Mouse (Mus musculus) intestine, embryonic 16.5 days (tissue): ENCODE measurements at regions not wholly inside any gene's neighbourhood (a gene's known extent, or its start where the extent isn't known, plus 50 kb on each side); places are given as distances from the start of the nearest gene placed in this dataset.

Source experiments
- ATAC-seq: fragments of 200-750 bp; cut with Nextera tagmentation; 2 replicates; pipeline ENCODE4 v1.8.0; 2017; ENCODE audit warnings: moderate TSS enrichment, moderate library complexity
- H3K27ac ChIP-seq: fragments of 300-500 bp; sonication (generic); 2 replicates; pipeline ENCODE4 v1.5.1; 2014; ENCODE audit warnings: mild to moderate bottlenecking, low read length
- H3K27me3 ChIP-seq: fragments of 300-500 bp; sonication (generic); replicated peaks from 2 replicates; pipeline ENCODE4 v1.6.1; 2014; ENCODE audit warnings: low read length, control low read depth, mixed read lengths; ENCODE audit not compliant: control insufficient read depth, insufficient read depth
- H3K36me3 ChIP-seq: fragments of 300-500 bp; sonication (generic); 2 replicates; pipeline ENCODE4 v1.6.1; 2014; ENCODE audit warnings: low read length, control low read depth; ENCODE audit not compliant: control insufficient read depth, insufficient read depth
- H3K4me1 ChIP-seq: fragments of 300-500 bp; sonication (generic); 2 replicates; pipeline ENCODE4 v1.6.1; 2014; ENCODE audit warnings: low read length, control low read depth, mixed read lengths; ENCODE audit not compliant: control insufficient read depth, insufficient read depth
- H3K4me2 ChIP-seq: fragments of 300-500 bp; sonication (generic); 2 replicates; pipeline ENCODE4 v1.6.1; 2014; ENCODE audit warnings: low read depth, low read length, control low read depth
- H3K4me3 ChIP-seq: fragments of 300-500 bp; sonication (generic); 2 replicates; pipeline ENCODE4 v1.5.1; 2014; ENCODE audit warnings: mild to moderate bottlenecking, low read length
- H3K9ac ChIP-seq: fragments of 300-500 bp; sonication (generic); 2 replicates; pipeline ENCODE4 v1.6.1; 2014; ENCODE audit warnings: low read depth, low read length
- H3K9me3 ChIP-seq: fragments of 300-500 bp; sonication (generic); 2 replicates; pipeline ENCODE4 v1.6.1; 2016; ENCODE audit warnings: low read length, control low read depth; ENCODE audit not compliant: control insufficient read depth
- WGBS: fragments of 180-500 bp; shearing (Covaris S2); extraction: QIAGEN DNeasy Blood & Tissue Kit; methylation state at CpG from one replicate; pipeline ENCODE4 v1.1.7; 2014; 5-methylcytosine and 5-hydroxymethylcytosine counted together

DNA sequence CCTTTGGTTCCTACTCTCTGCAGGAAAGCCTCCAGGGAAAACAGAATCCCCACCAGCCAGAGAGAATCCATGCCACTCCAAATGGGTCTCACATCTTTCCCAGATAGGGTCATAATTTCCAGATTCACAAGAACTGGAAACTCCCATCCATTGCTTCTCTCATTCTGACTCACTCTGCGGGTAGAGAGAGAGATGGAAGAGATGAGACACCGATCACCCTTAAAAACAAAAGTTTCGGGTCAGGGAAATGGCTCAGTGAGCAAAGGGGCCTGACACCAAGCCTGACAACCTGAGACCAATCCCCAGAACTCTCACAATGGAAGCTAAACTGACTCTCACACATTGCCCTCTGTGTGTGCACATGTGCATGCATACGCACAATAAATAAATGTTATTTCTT, 86.6 kb downstream of the Rplp1 start:
- H3K9ac ChIP-seq, result no peak overlapping the region
- H3K27me3 ChIP-seq, result no peaks in the 10 kb centered on the region; the same call in 1 of the 2 replicates
- H3K4me3 ChIP-seq, result no peak overlapping the region
- H3K36me3 ChIP-seq, result no peaks in the 10 kb centered on the region
- no peak for ATAC-seq
- peaks cover 3% of the 10 kb centered on the region; the same call in 1 of the 2 replicates for H3K4me1 ChIP-seq
- H3K27ac ChIP-seq, result no peak overlapping the region
- no peak overlapping the region for H3K4me2 ChIP-seq
- H3K9me3 ChIP-seq, result no peaks in the 10 kb centered on the region
- WGBS, result 92% methylated on average over 4 of the region's 4 CpGs

DNA sequence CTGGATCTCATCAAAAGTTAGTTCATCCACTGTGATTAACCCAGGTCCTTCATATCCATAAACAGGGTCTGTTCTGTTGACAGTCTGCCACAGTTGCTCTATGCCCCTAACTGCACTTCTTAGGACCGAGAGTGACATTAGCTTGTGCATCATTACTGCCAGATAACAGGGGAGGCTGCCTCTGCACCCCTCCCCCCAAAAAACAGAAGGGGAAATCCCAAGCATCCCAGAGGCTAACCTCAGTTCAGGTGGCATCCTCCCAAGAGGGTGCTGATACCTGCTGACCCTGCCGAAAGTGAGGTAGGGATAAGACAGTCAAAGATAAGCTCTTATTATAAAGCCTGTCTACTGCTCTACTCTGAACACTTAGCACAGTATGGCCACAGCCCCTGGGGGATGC, 87.3 kb downstream of the Rplp1 start:
- ATAC-seq, result no peak
- H3K27ac ChIP-seq, result no peak overlapping the region
- no peaks in the 10 kb centered on the region for H3K36me3 ChIP-seq
- H3K4me3 ChIP-seq, result no peak overlapping the region
- 81% methylated on average over 2 of the region's 2 CpGs for WGBS
- no peaks in the 10 kb centered on the region for H3K9me3 ChIP-seq
- H3K4me2 ChIP-seq, result no peak overlapping the region
- peaks cover 3% of the 10 kb centered on the region; the same call in 1 of the 2 replicates for H3K4me1 ChIP-seq
- H3K27me3 ChIP-seq, result no peaks in the 10 kb centered on the region; the same call in 1 of the 2 replicates
- no peak overlapping the region for H3K9ac ChIP-seq

DNA sequence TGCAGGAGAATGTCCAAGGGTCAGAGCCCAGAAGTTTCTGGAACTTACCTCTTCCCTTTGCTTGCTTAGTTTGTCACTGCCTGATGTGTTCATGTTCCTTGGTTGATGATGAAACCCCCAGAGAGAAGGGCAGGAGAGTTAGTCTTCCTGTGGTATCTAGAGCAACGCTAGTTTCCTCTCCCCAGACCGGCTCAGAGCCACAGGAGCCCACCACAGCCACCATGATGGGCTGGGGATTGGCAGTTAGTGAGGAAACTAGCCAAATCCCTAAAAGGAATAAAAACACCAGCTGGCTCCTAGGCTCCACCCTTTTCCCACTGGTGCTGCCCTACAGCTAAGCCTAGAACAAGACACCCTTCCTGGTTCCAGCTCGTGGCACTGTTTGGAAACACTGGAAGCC, 87.9 kb downstream of the Rplp1 start:
- 69% methylated on average over 3 of the region's 3 CpGs for WGBS
- no peak overlapping the region for H3K4me2 ChIP-seq
- no peaks in the 10 kb centered on the region for H3K9me3 ChIP-seq
- no peak overlapping the region for H3K9ac ChIP-seq
- no peak overlapping the region for H3K4me3 ChIP-seq
- no peaks in the 10 kb centered on the region for H3K36me3 ChIP-seq
- H3K27ac ChIP-seq, result no peak overlapping the region
- H3K4me1 ChIP-seq, result peaks cover 3% of the 10 kb centered on the region; the same call in 1 of the 2 replicates
- H3K27me3 ChIP-seq, result no peaks in the 10 kb centered on the region; the same call in 1 of the 2 replicates
- ATAC-seq, result no peak

DNA sequence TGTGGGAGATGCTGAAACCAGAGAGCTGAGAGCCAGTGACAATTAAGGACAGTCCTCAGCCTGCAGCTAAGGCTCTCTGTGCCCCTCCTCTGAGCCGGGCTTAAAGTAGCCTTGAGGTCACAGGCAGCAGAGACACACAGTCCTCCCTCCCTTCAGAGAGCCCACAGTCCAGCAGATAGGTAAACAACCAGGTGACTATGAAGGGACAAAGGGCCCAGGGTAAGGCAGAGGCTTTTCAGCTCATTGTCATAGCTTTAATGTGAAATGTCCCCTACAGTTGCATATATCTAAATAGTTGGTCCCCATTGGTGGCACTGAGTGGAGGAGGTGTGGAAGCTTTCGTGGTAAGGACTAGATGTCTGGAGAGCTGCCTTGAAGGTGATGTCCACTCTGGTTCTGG, 88.5 kb downstream of the Rplp1 start:
- Histone ChIP-seq H3K27me3 (no peaks in the 10 kb centered on the region; the same call in 1 of the 2 replicates), H3K9ac (no peak overlapping the region), H3K27ac (no peak overlapping the region), H3K4me1 (peaks cover 3% of the 10 kb centered on the region; the same call in 1 of the 2 replicates), H3K36me3 (no peaks in the 10 kb centered on the region), H3K9me3 (no peaks in the 10 kb centered on the region), H3K4me3 (no peak overlapping the region), H3K4me2 (no peak overlapping the region)
- 73% methylated on average over 2 of the region's 2 CpGs for WGBS
- ATAC-seq, result peak; percentile 48; the same call in 1 of the 2 replicates

DNA sequence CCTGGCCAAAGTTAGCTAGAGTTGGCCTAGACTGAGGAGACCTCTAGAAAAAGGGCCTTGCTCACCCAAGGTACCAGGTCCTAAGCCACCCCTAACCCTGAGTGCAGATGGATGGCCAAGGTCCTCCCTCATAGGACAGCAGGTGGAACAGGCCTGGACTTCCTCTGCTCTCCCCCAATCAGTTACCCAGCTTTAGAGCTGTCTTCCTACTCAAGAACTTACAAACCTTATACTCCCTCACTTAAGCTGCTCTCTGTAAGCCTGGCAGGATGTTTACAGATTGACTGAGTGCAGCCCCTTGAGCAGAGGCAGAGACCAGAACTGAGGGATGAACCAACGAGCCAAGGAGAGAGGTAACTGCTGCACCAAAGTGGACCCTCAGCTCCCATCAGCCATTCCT, 94.5 kb downstream of the Rplp1 start:
- Histone ChIP-seq H3K9ac (no peak overlapping the region), H3K4me3 (no peak overlapping the region), H3K9me3 (no peaks in the 10 kb centered on the region), H3K27ac (no peak overlapping the region), H3K36me3 (no peaks in the 10 kb centered on the region), H3K27me3 (no peaks in the 10 kb centered on the region), H3K4me1 (peaks cover 16% of the 10 kb centered on the region), H3K4me2 (no peak overlapping the region)
- ATAC-seq, result no peak
- WGBS, result 67% methylated on average over 1 of the region's 1 CpGs

DNA sequence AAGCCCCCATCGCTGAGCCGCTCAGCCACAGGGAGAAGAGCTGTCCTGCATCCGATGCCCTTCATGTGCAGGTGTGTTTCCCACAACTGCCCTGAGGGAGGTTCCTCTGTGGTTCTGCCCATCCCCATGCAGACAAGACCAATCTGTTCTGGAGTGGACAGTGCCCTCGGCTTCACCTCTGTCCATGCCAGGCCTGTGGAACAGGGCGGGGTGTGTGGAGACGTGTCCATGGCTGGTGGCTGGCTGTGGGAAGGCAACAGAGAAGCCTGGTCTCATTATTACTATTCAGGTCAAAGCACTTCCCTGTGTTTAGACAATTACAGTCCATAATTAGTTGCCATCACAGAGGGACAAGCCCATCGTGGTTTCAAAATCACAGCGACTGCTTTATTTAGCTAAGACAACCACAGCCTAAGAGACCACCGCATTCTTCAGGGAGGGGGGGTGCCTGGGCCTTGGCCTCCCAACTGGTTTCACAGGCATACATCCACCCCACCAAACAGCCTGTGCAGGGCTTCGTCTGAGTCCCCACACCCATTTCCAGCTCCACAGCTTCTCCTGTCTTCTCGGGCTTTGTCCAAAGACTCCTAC, 97.7 kb downstream of the Rplp1 start:
- Histone ChIP-seq H3K27me3 (no peaks in the 10 kb centered on the region), H3K27ac (no peak overlapping the region), H3K36me3 (no peaks in the 10 kb centered on the region), H3K9ac (no peak overlapping the region), H3K9me3 (no peaks in the 10 kb centered on the region), H3K4me3 (no peak overlapping the region), H3K4me2 (no peak overlapping the region), H3K4me1 (peaks cover 23% of the 10 kb centered on the region)
- 74% methylated on average over 11 of the region's 11 CpGs for WGBS
- ATAC-seq, result no peak

DNA sequence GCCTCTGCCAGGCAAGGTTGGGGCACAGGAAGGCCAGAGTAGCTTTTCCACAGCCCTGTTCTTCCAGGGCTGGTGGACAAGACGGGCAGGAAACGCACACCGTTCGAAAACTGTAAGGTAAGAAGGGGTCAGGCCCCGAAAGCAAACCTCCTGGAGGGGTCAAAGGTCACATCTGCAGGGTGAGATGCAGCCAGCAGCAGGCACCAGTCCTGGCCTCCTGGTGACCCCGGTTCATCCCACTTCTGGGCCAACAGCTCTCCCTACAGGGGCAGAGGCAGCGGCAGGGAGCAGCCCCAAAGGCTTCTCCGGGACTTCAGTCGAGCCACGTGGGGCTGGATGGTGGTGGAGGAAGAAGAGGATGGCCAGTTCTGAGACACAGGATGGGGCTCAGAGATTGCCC, 98.3 kb downstream of the Rplp1 start:
- WGBS, result 40% methylated on average over 10 of the region's 10 CpGs
- Histone ChIP-seq H3K4me3 (no peak overlapping the region), H3K4me1 (peaks cover 23% of the 10 kb centered on the region), H3K9me3 (no peaks in the 10 kb centered on the region), H3K36me3 (no peaks in the 10 kb centered on the region), H3K27ac (no peak overlapping the region), H3K4me2 (no peak overlapping the region), H3K9ac (peak overlapping the region; percentile 13; the same call in 1 of the 2 replicates), H3K27me3 (no peaks in the 10 kb centered on the region)
- no peak for ATAC-seq

DNA sequence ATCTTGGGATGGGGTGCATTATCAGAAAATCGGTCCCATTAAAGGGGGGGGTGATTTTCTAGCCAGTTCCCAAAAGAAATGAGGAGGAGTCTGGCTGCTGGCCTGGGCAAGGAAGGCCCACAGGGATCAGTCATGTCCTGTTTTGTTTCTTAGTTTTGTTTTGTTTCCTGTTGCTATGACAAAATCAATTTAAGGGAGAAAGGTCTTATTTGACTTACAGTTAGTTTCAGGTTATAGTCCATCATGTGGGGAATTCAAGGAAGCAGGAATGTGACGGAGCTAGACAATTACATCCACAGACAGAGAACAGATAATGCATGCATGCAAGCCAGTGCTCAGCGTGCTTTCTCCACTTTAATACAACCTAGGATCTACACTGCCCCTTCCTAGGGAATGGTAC, 101.1 kb downstream of the Rplp1 start:
- WGBS, result 70% methylated on average over 3 of the region's 3 CpGs
- Histone ChIP-seq H3K9ac (no peak overlapping the region), H3K27ac (no peak overlapping the region), H3K4me3 (no peak overlapping the region), H3K4me1 (peaks cover 23% of the 10 kb centered on the region), H3K36me3 (no peaks in the 10 kb centered on the region), H3K9me3 (no peaks in the 10 kb centered on the region), H3K4me2 (no peak overlapping the region), H3K27me3 (no peaks in the 10 kb centered on the region)
- peak; percentile 22; the same call in 1 of the 2 replicates for ATAC-seq

DNA sequence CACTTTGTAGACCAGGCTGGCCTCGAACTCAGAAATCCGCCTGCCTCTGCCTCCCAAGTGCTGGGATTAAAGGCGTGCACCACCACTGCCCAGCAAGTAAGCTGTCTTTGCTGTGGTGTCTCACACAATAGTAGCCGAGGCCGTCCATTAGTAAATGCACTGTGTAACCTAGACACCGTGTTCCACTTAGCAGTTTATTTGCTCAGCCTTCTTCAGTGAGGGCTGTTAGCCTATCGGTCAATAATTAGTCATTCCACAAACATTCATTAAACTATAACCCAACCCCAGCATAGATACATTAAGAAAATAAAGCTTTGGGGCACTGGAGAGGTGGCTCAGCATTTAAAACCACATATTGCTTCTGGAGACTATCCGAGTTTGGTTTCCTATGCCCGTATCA, 102.0 kb downstream of the Rplp1 start:
- WGBS, result 65% methylated on average over 9 of the region's 9 CpGs

DNA sequence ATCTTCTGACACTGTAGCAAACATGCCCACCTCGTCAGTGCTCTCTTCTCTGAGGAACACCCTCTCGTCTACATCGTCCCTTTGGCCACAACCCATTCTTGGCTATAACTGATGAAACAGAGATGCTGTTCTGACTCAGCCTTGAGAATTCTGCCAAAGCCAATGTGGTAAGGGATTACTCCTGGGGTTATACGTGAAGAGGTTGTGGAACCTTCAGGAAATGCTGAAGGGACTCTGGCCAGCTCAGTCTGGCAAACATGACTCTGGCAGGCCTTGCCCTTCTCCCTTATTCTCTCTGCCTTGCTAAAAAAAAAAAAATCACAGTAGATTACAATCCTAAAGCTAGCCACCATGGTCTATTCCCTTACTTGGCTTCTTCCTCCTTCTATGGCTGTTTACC, 103.9 kb downstream of the Rplp1 start:
- no peaks in the 10 kb centered on the region for H3K9me3 ChIP-seq
- H3K27me3 ChIP-seq, result no peaks in the 10 kb centered on the region
- H3K4me1 ChIP-seq, result peaks cover 7% of the 10 kb centered on the region
- no peak overlapping the region for H3K4me3 ChIP-seq
- no peak overlapping the region for H3K4me2 ChIP-seq
- no peak overlapping the region for H3K9ac ChIP-seq
- no peak overlapping the region for H3K27ac ChIP-seq
- ATAC-seq, result no peak
- WGBS, result 86% methylated on average over 4 of the region's 4 CpGs
- no peaks in the 10 kb centered on the region for H3K36me3 ChIP-seq

More for the DNA sequence above, 102.0 kb downstream of the Rplp1 start:
- no peak overlapping the region for H3K9ac ChIP-seq
- H3K4me3 ChIP-seq, result no peak overlapping the region
- no peak overlapping the region for H3K4me2 ChIP-seq
- H3K4me1 ChIP-seq, result peaks cover 18% of the 10 kb centered on the region
- ATAC-seq, result peak; percentile 34
- no peak overlapping the region for H3K27ac ChIP-seq
- no peaks in the 10 kb centered on the region for H3K27me3 ChIP-seq
- H3K9me3 ChIP-seq, result no peaks in the 10 kb centered on the region
- H3K36me3 ChIP-seq, result no peaks in the 10 kb centered on the region
